Mouse (Mus musculus) lung, adult 10 weeks (tissue): ENCODE measurements around the gene Fkbp14. TPM values are rescaled to one million over a fixed set of nuclear protein-coding genes. Genes with fewer than 3 reads are reported as not detected.

ENCODE experiments used
- polyA plus RNA-seq: library from polyadenylated mRNA; stranded (reverse); fragments of 350-450 nt; fragmentation: Illumina TruSeq; extraction: RNeasy Lipid Tissue Mini Kit (QIAGEN cat#74804); gene quantifications from one replicate; pipeline ENCODE4 v1.2.3, GENCODE M21; 2014; ENCODE audit warnings: low read depth, low replicate concordance; ENCODE audit not compliant: insufficient read depth

Fkbp14 gene
- polyA plus RNA-seq, result 10.0 TPM

GRCm38 (mm10) chr6:54597208-54597607, at the start of gene Fkbp14:
Gene Fkbp14, minus strand, starts transcription at chr6:54597308.

GRCm38 (mm10) chr6:54594469-54595329, 2.4 kb downstream of the Fkbp14 start, which contains the start of gene Plekha8:
Gene Plekha8, plus strand, starts transcription at chr6:54595111.

GRCm38 (mm10) chr6:54565665-54566545, 31.2 kb downstream of the Fkbp14 start, which contains the start of gene Scrn1:
Gene Scrn1, minus strand, starts transcription at chr6:54566489.

Other genes with a start within 250 kb of the Fkbp14 start
- gene Wipf3, start 167.7 kb downstream of the Fkbp14 start, polyA plus RNA-seq, result 3.0 TPM
- 10.1 TPM for gene Scrn1, start 30.8 kb downstream of the Fkbp14 start, polyA plus RNA-seq
- gene Plekha8, start 2.2 kb downstream of the Fkbp14 start, polyA plus RNA-seq, result 2.8 TPM
- 12.4 TPM for gene Mturn, start 84.3 kb upstream of the Fkbp14 start, polyA plus RNA-seq
- 12.3 TPM for gene Znrf2, start 219.6 kb upstream of the Fkbp14 start, polyA plus RNA-seq